Mouse (Mus musculus) ES-E14 (cell line): Measurements from ENCODE around the gene Map10. TPM values are rescaled to one million over a fixed set of nuclear protein-coding genes. Genes with fewer than 3 reads are reported as not detected.

ENCODE experiments used
- DNase-seq: peaks from one replicate; pipeline ENCODE4 v3.0.0-alpha.2; 2013; ENCODE audit warnings: low read depth, low spot score
- H3K27ac ChIP-seq: 2 replicates; pipeline ENCODE4 v1.5.1; 2012; ENCODE audit warnings: low read depth, mild to moderate bottlenecking, low read length, moderate library complexity, mixed read lengths; ENCODE audit not compliant: poor library complexity, insufficient read depth, severe bottlenecking
- H3K36me3 ChIP-seq: 2 replicates; pipeline ENCODE4 v1.6.1; 2012; ENCODE audit warnings: mild to moderate bottlenecking, low read length, moderate library complexity, mixed read lengths; ENCODE audit not compliant: control insufficient read depth, poor library complexity, insufficient read depth, severe bottlenecking
- H3K4me1 ChIP-seq, 2 experiments: fragments of 150-350 bp in 1 of 2; sonication (generic) in 1 of 2; 2 replicates each; pipeline ENCODE4 v1.6.1; 2012; ENCODE audit warnings: low read length in 2 of 2, mild to moderate bottlenecking in 1 of 2, mixed read lengths in 1 of 2; ENCODE audit not compliant: control insufficient read depth in 2 of 2, insufficient read depth in 2 of 2, poor library complexity in 1 of 2
- H3K4me3 ChIP-seq, 2 experiments: fragments of 150-350 bp in 1 of 2; sonication (generic) in 1 of 2; 2 replicates each; pipeline ENCODE4 v1.5.1; 2012; ENCODE audit warnings: low read length in 2 of 2, low read depth in 1 of 2, mild to moderate bottlenecking in 1 of 2, mixed read lengths in 1 of 2; ENCODE audit not compliant: insufficient read depth in 1 of 2, poor library complexity in 1 of 2, severe bottlenecking in 1 of 2
- H3K9ac ChIP-seq: 2 replicates; pipeline ENCODE4 v1.6.1; 2012; ENCODE audit warnings: low read depth, mild to moderate bottlenecking, low read length, mixed read lengths; ENCODE audit not compliant: poor library complexity, insufficient read depth, severe bottlenecking
- H3K9me3 ChIP-seq: fragments of 150-350 bp; sonication (generic); 2 replicates; pipeline ENCODE4 v1.6.1; 2012; ENCODE audit warnings: low read depth, mild to moderate bottlenecking, low read length; ENCODE audit not compliant: control insufficient read depth, insufficient read depth
- CHD2 ChIP-seq: IDR thresholded peaks from 2 replicates; pipeline ENCODE4 v1.6.1; 2014; ENCODE audit warnings: mild to moderate bottlenecking, low read depth, low read length, inconsistent platforms
- HCFC1 ChIP-seq: IDR thresholded peaks from 2 replicates; pipeline ENCODE4 v1.6.1; 2012; ENCODE audit warnings: low read length, inconsistent platforms, borderline replicate concordance; ENCODE audit not compliant: insufficient read depth
- MAFK ChIP-seq: IDR thresholded peaks from 2 replicates; pipeline ENCODE4 v1.6.1; 2014; ENCODE audit warnings: mild to moderate bottlenecking, low read depth, low read length, inconsistent platforms; ENCODE audit not compliant: insufficient read depth
- ZC3H11A ChIP-seq: IDR thresholded peaks from 2 replicates; pipeline ENCODE4 v1.6.1; 2012; ENCODE audit warnings: low read depth, mild to moderate bottlenecking, inconsistent platforms, low read length, borderline replicate concordance
- ZNF384 ChIP-seq: IDR thresholded peaks from 2 replicates; pipeline ENCODE4 v1.6.1; 2012; ENCODE audit warnings: low read depth, low read length, inconsistent platforms
- in situ Hi-C, 2 experiments: fragments of 600-800 bp; cut with MboI; formaldehyde crosslinking; loops; one replicate each; pipeline ENCODE4 v1.15.1; 2025; ENCODE audit warnings: low sequenced_read_pairs in 2 of 2, inconsistent platforms in 1 of 2; ENCODE audit not compliant: unreplicated experiment in 2 of 2
- total RNA-seq: library from RNA; depleted of rRNA; stranded (reverse); fragments of 300-350 nt; gene quantifications from 2 replicates; pipeline ENCODE4 v1.2.3, GENCODE M21; 2012

Gene Map10
- total RNA-seq, 1 experiment, result 6.4 TPM

- DNase-seq, result no peak
- no peaks in the 10 kb centered on the region for H3K9me3 ChIP-seq
- H3K36me3 ChIP-seq, result no peaks in the 10 kb centered on the region
- TF ChIP-seq MAFK (no peak), ZC3H11A (no peak), HCFC1 (no peak), ZNF384 (no peak), CHD2 (no peak)
- H3K27ac ChIP-seq, result no peak overlapping the region
- no peak overlapping the region for H3K9ac ChIP-seq
- no peak overlapping the region for H3K4me3 ChIP-seq
- in situ Hi-C loops, result no loop called here
- H3K4me1 ChIP-seq, result peaks cover under 1 to 19% of the 10 kb centered on the region in 2 experiments; a peak in 3 of 4 replicates
These were observed 9.2 kb upstream of the Map10 start for GRCm38 (mm10) chr8:125660397-125660796.

- DNase-seq, result no peak
- no peak for TF ChIP-seq CHD2
- no peak for TF ChIP-seq ZC3H11A
- peak; percentile 86 for TF ChIP-seq MAFK
- Histone ChIP-seq H3K9me3 (no peaks in the 10 kb centered on the region), H3K4me1 (peaks cover 9 to 23% of the 10 kb centered on the region in 2 experiments), H3K27ac (no peak overlapping the region), H3K36me3 (no peaks in the 10 kb centered on the region), H3K9ac (no peak overlapping the region), H3K4me3 (no peak overlapping the region)
- in situ Hi-C loops, result no loop called here
These were observed 7.5 kb upstream of the Map10 start for GRCm38 (mm10) chr8:125661958-125662668.

GRCm38 (mm10) chr8:125662669-125663048 is 7.0 kb upstream of the Map10 start:
- TF ChIP-seq ZC3H11A, result no peak
- TF ChIP-seq CHD2, result no peak
- TF ChIP-seq HCFC1, result no peak
- TF ChIP-seq ZNF384, result no peak
- no peak for TF ChIP-seq MAFK
- no peak for DNase-seq
- peaks cover 9 to 23% of the 10 kb centered on the region in 2 experiments for H3K4me1 ChIP-seq
- H3K9me3 ChIP-seq, result no peaks in the 10 kb centered on the region
- in situ Hi-C loops, result no loop called here
- no peak overlapping the region for H3K4me3 ChIP-seq
- H3K36me3 ChIP-seq, result no peaks in the 10 kb centered on the region
- H3K27ac ChIP-seq, result no peak overlapping the region
- no peak overlapping the region for H3K9ac ChIP-seq

- DNase-seq, result peak; percentile 43
These were observed 4.3 kb upstream of the Map10 start for GRCm38 (mm10) chr8:125665183-125665875.

More at GRCm38 (mm10) chr8:125665183-125665875, 4.3 kb upstream of the Map10 start:
- no peaks in the 10 kb centered on the region for H3K9me3 ChIP-seq
- no peak overlapping the region for H3K9ac ChIP-seq
- H3K27ac ChIP-seq, result no peak overlapping the region
- peaks cover 9 to 24% of the 10 kb centered on the region in 2 experiments for H3K4me1 ChIP-seq
- no peak for TF ChIP-seq MAFK
- no peak for TF ChIP-seq CHD2
- no peak for TF ChIP-seq ZNF384
- no peak for TF ChIP-seq ZC3H11A
- no peak for TF ChIP-seq HCFC1
- no peaks in the 10 kb centered on the region for H3K36me3 ChIP-seq
- in situ Hi-C loops, result no loop called here
- no peak overlapping the region for H3K4me3 ChIP-seq
